Mouse (Mus musculus): Measurements from ENCODE around the gene Shc3. TPM values are rescaled to one million over a fixed set of nuclear protein-coding genes. Genes with fewer than 3 reads are reported as not detected.

The Shc3 gene
- total RNA-seq, 2 experiments from 2014 or later = not detected

DNA sequence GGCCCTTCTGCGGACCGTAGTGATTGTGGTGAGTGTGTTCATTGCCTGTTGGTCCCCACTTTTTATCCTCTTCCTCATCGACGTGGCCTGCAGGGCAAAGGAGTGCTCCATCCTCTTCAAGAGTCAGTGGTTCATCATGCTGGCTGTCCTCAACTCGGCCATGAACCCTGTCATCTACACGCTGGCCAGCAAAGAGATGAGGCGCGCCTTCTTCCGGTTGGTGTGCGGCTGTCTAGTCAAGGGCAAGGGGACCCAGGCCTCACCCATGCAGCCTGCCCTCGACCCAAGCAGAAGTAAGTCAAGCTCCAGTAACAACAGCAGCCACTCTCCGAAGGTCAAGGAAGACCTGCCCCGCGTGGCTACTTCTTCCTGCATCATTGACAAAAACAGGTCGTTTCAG lies 149.7 kb downstream of the Shc3 start:
- ATAC-seq (ENCODE audit: poor library complexity, severe bottlenecking) = no peak

DNA sequence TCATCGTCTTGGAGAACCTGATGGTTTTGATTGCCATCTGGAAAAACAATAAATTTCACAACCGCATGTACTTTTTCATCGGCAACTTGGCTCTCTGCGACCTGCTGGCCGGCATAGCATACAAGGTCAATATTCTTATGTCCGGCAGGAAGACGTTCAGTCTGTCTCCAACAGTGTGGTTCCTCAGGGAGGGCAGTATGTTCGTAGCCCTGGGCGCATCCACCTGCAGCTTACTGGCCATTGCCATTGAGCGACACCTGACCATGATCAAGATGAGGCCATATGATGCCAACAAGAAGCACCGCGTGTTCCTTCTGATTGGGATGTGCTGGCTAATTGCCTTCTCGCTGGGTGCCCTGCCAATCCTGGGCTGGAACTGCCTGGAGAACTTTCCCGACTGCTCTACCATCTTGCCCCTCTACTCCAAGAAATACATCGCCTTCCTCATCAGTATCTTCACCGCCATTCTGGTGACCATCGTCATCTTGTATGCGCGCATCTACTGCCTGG lies 150.2 kb downstream of the Shc3 start:
- no peak for ATAC-seq (ENCODE audit: poor library complexity, severe bottlenecking)

DNA sequence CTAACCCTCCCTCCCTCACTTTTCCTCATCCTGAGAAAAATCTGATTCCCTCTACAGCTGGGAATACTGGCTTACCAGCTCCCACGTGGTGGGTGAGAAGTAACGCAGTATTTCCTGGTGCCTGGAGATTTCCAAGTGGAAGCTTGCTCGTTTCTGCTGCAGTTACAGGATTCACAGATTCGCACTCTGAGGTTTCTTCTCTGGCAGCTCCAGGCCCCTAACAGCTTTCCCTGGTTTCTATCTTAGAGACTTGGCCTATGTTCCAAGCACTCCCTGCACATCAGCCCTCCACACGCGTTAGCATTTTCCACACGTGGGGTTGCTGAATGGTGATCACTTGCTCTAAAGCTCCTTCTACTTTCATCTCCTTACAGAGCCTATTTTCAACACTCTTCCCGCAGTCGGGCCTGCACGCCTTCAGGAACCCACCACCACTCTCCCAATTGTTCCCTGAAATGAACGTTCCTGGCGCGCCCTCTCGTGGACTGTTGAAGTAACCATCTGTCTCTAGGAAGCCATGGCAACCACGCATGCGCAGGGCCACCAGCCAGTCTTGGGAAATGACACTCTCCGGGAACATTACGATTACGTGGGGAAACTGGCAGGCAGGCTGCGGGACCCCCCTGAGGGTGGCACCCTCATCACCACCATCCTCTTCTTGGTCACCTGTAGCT lies 150.8 kb downstream of the Shc3 start:
- peak; percentile 86 for ATAC-seq (ENCODE audit: poor library complexity, severe bottlenecking)

DNA sequence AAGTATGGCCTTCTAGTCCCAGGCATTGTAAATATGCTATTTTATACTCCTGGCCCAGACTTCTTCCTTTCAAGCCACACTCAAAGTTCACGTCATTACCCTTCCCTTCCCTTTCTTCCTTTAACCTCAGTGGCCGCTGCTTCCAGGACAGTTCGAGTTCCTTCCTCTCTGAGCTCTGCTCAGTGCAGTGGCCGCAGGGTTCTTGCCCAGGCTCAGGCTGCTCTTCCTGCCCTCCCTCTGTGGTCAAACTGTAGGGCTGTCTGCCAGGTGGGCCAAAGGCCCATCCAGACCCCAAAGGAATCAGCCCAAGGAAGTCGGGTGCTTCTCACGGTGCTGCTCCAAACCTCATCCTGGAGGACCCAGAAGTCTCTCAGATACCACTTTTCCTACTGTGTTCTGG lies 151.4 kb downstream of the Shc3 start:
- peak; percentile 56 for ATAC-seq (ENCODE audit: poor library complexity, severe bottlenecking)

DNA sequence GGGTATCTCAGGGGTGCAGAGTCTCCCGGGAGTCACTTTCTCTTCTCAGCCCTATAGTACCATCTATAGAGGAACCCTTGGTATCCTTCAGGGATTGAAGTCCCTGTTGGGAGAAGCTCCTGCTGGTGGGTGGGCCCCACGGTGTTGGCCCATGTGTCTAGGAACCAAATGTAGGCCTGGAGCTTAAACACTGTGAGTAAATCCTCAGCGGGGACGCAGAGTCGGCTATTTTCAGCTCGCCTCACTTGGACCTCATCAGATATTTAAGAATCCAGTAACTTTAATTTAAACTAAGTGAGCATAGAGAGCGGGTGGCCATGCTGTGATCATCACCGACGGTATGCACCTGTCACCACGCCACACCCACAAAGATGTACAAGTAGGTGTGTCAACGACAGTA lies 152.5 kb downstream of the Shc3 start:
- ATAC-seq (ENCODE audit: poor library complexity, severe bottlenecking) = no peak

DNA sequence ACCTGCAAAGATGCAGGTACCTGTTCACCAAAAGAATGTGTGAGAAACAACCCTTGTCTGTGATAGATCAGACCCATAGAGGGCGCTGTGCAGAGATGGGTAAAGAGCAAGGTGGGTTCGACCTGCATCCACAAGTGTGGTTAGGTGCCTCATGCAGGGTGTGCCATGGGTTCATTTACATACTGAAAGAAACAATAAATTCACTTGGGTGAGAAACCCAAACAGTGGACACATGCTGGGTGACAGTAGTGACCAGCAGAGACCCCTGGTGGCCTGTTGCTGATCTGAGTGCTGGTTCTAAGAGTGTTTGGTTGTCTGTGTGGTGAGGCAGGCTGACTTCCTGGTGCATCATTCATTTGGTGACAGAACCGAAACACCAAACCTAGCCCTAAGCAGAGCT lies 155.8 kb downstream of the Shc3 start:
- ATAC-seq (ENCODE audit: poor library complexity, severe bottlenecking) = peak; percentile 33; the same call in 1 of the 2 replicates

DNA sequence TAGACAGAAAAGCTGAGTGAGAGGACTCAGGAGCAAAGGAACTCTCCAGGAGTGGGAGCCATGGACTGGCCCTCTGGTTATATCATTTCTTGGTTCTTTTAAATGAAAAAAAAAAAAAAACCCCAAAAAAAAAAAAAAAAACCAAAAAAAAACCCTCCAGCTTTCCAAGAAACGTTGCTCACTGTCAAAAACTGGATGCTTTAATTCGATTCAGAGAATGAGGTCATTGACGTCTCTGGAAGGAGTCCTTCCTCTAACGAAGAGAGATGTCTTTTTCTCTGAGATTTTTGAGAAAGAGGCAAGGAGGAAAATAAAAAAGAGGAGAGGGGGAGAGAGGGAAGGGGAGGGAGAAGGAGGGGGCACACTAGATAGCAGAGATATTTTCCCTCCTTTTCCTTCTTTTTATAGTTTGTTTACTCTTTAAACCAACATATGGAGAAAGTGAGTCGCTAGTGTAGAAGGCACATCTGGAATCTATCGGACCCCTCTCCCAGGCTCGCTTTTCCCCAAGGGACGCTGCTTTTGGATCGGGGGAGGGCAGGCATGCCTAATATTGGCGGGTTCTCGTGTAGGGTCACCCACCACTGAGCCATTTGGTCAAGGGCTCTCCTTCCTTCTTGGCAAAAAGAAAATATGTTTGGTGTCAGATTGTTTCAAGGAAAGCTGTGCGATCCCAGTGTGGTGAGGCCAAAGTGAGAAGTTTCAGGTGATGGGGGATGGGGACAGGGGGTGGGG lies 157.4 kb downstream of the Shc3 start:
- no peak for ATAC-seq (ENCODE audit: poor library complexity, severe bottlenecking)

DNA sequence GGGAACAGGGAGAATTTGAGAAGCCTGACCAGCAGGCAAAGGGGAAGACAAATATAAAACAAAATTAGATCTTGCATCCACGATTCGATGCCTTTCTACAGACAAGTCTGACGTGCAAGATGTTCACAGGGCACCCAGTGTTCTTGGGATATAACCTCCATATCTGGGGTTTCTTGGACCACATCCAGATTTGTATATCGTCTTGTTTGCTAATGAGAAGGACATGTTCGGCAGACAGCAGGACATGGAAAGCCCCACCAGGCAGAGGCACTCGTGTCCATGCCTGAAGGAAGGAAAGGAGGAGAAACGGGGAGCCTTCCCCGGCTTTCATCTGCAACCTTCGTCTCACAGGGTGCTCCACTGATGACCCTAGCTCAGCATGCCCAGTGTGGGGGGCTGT lies 158.0 kb downstream of the Shc3 start:
- no peak for ATAC-seq (ENCODE audit: poor library complexity, severe bottlenecking)

DNA sequence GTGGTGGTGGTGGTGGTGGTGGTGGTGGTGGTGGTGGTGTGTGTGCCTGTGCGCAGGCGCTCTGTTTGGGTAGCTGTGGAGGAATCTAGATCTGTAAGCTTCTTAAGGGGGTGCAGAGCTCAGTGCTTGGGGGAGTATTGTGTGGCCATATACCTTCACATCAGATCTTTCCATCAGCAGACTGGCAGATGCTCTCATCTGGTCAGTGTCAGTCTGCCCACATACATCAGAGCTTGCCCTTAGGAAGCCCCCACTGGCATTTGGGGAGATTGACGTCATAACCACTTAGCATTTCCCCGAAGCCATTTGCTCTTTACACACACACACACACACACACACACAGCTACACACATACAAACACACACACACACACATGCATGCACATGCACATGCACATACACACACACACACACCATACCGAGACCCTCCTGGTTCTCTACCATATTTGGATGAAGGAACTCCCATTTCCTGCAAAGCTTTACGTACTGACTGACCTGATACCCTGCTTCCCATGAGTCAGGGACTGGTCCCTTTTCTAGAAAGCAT lies 159.2 kb downstream of the Shc3 start:
- ATAC-seq (ENCODE audit: poor library complexity, severe bottlenecking) = no peak

DNA sequence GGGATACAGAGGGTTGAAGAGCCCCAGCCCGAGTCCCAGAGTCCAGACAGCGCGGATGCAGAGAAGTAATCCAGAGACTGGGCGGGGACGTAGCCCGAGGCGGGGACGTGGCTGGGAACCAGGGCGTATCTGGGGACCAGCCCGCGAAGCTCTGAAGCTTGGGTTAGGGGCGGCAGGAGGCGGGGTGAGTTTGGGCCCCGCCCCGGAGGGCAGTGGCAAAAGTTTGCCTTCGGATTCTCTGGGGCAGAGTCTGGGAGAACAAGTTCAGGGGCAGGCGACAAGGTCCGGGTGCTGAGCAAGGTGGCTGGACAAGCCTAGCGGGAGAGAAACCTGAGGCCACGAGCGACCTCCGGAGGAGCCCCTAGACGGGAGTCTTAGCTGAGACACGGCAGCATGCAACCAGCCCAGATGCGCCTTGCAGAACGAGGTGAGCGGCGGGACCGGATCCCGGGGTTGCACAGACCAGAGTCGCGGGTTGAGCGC lies 160.7 kb downstream of the Shc3 start, which contains the start of gene S1pr3:
S1pr3 (plus strand) TSS at position 121 of the 483 bp plus-strand sequence.
- ATAC-seq (ENCODE audit: poor library complexity, severe bottlenecking) = peak; percentile 44

DNA sequence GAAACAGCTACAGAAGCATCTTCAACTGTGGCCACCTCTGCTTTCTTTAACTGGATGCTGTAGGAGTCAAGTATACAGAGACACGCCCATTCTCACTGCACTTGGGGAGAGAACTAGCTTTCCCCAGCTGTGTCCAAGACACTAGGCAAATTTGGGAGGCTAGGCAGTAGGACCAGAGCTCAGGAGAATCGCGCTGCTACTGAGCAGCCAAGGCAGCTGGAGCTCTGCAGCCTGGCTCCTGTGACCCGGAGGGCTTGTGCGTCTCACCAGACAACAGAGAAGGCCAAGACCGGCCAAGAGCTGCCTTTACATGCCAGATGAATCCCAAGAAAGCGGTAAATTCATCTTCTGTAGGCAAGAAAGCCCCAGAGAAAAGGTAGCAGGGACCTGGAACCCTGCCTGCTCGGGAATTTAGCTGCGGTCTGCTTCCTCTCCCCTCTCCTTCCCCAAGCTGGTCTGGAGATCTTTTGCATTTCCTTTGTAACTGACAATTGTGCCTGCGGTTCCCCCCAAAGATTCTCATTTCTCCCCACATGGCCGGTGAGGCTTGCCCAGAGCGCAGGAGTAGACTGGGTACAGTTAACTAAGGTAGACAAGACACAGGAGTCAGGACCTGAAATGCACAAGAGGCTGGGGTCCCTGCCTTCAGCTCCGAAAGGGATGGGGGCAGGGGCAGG lies 161.5 kb downstream of the Shc3 start:
- ATAC-seq (ENCODE audit: poor library complexity, severe bottlenecking) = no peak

DNA sequence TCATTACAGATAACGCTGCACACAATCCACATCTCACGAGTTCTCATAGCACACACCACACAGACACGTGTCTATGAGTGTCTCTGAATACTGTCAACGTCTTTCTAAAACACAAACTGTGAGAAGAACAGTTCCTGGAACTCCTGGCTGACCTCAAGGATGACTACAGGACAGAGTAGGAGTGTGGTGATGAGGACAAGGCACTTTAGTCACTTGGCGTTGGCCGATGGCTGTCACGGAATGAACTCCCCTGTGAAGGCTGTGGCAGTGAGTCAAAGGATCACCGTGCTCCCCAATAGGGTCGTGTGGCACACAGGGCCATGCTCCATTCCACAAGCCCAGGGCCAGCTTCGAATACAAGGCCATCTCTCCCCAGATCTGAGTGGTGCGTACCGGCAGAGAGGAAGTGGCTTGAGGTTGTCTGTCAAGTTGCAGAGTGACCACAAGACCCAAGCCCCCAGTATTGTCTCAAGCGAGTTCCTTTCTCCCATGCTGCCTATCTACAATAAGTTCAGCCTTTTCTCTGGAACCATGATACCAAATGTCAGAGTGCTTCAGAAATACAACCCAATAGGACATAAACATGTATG lies 163.4 kb downstream of the Shc3 start:
- ATAC-seq (ENCODE audit: poor library complexity, severe bottlenecking) = 0 out of 2 replicates have a peak, but pooled peaks have one; percentile 16

DNA sequence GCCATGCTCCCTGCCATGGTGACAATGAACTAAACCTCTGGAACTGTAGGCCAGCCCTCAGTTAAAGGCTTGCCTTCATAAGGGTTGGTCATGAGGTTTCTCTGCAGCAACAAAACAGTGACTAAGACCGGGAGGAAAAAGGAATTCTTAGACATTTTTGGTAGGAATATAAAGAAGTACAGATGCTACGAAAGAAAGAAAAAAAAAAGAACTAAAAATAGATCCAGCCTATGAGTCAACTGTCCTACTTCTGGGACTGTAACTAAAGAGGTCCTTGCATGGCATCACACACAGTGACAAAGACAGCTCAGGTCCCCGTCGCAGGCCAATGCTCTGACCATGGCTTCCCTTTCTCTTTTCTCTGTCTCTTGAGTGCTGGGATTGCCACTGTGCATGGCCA lies 164.7 kb downstream of the Shc3 start:
- ATAC-seq (ENCODE audit: poor library complexity, severe bottlenecking) = no peak

DNA sequence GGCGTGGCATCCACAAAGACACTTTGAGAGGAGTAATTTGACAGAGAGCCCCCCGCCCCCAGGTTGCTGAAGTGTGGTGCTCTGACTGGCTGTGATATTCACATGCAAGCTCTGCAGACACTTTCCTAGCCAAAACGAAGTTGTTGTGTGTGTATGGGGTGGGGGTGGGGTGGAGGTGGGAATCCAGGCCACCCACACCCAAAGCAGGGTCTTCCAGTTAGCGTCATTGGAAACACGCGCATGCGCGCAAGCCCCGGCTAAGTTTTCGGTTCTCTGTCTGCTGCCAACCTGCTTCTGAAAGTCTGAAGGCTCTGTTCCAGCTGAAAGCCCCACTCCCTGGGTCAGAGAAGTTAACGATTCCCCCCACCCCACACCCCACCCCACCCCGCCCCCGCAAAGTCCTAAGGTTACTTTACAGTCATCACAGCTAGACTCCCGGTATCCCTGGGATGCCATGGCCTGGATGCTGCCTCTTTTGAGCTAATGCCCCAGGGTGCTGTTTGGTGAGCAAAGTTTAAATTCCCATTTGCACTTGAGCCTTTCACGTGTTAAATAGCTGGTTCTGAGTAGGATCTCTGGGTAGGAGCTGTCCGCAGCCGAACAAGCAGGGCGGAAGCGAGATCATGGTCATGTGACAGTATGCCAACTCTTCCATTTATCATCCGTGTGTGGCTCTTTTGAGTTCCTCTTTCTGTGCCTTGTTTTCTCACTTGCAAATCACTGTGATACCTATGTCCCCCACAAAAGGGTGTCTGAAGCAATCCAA lies 168.3 kb downstream of the Shc3 start:
- peak; percentile 53 for ATAC-seq (ENCODE audit: poor library complexity, severe bottlenecking)

DNA sequence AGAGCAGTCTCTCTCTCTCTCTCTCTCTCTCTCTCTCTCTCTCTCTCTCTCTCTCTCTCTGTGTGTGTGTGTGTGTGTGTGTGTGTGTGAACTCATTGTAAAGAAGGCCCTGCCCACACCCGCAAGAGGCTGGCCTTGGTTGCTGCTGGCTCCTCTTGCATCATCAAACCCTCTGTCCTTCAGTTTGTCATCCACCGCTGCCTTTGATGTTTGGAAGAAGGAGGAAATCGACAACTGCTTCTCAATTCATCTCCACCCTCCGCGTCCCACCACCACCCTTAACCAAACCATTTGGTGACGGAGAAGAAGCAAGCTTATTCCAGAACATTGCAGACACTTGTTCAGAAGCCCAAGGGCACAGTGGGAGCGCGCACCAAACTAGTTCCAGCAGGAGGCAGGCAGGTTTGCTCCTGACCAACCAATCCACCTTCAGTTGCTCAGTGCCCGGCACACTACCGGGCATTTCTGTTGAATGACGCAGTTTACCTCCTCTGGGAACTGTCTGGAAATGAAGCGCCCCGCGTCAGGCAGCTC lies 169.0 kb downstream of the Shc3 start:
- peak; percentile 62 for ATAC-seq (ENCODE audit: poor library complexity, severe bottlenecking)

DNA sequence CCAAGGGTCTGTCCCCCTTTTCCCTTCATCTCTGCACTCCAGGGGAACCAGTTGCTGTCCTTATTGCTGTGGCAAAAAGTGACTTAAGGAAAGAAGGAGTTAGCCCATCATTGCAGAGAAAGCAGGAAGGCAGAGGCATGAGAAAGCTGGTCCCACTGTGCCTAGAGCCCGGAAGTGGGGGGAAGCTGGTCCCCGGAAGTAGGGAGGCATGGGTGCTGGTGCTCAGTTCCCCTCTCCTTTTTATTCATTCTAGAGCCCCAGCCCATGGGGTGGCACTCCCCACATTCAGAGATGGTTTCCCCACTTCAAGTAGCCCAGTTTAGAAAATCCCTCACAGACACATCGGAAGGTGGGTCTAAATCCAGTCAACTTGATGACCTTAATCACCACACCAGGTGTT lies 169.7 kb downstream of the Shc3 start:
- ATAC-seq (ENCODE audit: poor library complexity, severe bottlenecking) = no peak

DNA sequence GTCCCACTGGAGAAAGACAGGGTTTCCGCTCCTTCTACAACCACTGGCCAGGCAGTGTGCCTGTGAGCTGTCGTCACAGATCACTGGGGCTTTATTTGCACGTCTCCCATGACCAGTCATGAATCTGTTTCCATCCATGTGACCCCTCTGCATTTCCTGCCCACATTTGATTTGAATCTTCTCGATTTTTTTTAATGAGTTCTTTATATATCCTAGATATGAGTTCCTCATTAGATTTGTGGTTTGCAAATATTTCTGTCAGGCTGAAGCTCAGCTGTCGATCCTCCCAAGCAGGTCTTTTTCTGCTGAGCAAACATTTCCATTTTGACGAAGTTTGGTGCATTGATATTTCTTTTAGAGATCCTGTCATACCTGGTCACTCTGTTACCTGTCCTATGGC lies 171.4 kb downstream of the Shc3 start:
- no peak for ATAC-seq (ENCODE audit: poor library complexity, severe bottlenecking)

DNA sequence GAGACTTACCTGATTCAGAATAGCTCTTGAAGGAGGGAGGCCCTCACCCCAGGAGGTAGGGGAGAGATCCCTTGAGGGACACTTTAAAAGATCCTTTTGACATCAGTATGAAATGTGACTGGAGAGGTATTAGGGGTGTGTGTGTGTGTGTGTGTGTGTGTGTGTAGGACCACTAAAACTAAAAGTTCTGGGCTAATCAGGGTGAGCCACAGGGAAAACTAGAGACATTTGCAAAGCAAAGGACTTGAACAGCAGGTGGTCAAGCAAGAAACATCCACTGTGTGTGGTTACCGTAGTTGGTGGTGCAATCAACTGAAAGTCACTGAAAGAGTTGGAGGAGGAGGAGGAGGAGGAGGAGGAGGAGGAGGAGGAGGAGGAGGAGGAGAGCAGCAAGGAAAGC lies 177.0 kb downstream of the Shc3 start:
- ATAC-seq (ENCODE audit: poor library complexity, severe bottlenecking) = no peak

DNA sequence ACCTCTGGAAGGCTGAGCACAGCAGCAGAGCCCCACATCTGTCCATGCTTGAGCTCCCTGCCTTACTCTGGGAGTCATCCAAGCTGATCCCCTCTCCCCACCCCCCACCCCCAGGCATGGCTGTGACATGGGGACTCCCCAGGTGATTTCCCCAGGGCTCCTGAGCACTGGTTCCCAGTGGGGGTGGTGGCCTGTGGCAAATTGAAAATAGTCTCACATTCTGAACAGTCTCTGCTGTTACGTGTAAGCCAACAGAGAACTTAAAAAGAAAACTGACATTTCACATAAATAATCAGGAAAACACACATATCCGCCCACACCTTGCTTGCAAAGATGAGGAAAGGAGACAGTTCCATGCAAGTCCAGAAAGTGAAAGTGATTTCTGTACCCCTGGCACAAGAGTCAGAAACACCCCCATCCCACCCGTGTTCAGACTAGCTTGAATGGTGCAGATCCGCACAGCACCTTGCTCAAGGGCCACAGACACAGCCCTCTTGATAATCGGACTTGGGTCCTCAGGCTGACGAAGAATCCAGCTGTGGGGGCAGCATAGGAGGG lies 177.8 kb downstream of the Shc3 start:
- ATAC-seq (ENCODE audit: poor library complexity, severe bottlenecking) = no peak

DNA sequence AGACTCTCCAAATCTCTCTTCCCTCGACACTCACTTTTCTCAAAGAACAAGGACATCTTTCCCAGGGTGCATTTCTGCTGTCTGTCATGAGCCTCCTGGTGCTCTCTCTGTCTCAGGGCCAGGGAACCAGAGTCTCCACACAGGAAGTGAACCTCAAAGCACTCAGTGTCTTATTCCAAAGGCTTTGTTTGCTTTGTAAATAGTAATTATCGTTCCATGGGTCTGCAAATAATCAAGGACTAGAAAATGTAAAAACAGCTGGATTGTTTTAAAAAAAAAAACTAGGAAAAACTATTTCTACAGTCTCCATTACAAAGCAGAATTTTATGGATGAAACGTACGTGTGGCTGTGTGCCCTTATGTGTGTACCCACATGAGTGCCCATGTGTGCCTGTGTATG lies 178.8 kb downstream of the Shc3 start:
- ATAC-seq (ENCODE audit: poor library complexity, severe bottlenecking) = no peak
